Comparison of ENCODE assay signal across 8 mouse cellular contexts in genomic region chr8:121547132-121547531, GRCm38 (mm10). TPM values are rescaled to one million over a fixed set of nuclear protein-coding genes. Genes with fewer than 3 reads are reported as not detected.
DNase-seq lines count a peak whose midpoint lies in the region; ATAC-seq and TF ChIP-seq lines count a peak whose summit lies in the region.

No protein-coding gene starts in this region.

- peaks cover 31% of the 10 kb centered on the region for H3K36me3 ChIP-seq in G1E (replicated peaks)

- no peaks in the 10 kb centered on the region; the same call in 1 of the 2 replicates for H3K27me3 ChIP-seq in G1E (ENCODE audit: insufficient read depth, low read length)

- TF ChIP-seq CTCF in G1E (IDR thresholded peaks at IDR 0.05; ENCODE audit: low read depth, low read length): peak; percentile 93

- peaks cover 8% of the 10 kb centered on the region for H3K9me3 ChIP-seq in G1E (replicated peaks)

- ATAC-seq in G1E (ENCODE audit: extremely low read depth, insufficient number of reproducible peaks, low FRiP score, poor library complexity, severe bottlenecking): peak; percentile 62
- ATAC-seq in erythroblast, adult 5-6 weeks (replicated peaks; ENCODE audit: low FRiP score, poor library complexity, severe bottlenecking): peak; percentile 89

- no peaks in the 10 kb centered on the region for H3K4me1 ChIP-seq in G1E (ENCODE audit: insufficient read depth, low read depth, low read length)

- no peak overlapping the region for H3K4me3 ChIP-seq in G1E (ENCODE audit: low read depth, low read length)

- DNase-seq in G1E (ENCODE audit: low spot score): peak; percentile 65
- DNase-seq in brain, adult 2 months (ENCODE audit: low read depth, low spot score): peak; percentile 89
- peak; percentile 83 for DNase-seq in heart, postnatal 4 days
- peak; percentile 69 to 79 for DNase-seq in layer of hippocampus, adult 8-10 months (ENCODE audit: low spot score in 2 of 2)
- peak; percentile 85 for DNase-seq in lung, postnatal 14 days
- peak; percentile 80 to 83 for DNase-seq in right cerebral cortex, adult 2 months (ENCODE audit: low spot score in 2 of 2)
- peak; percentile 61 for DNase-seq in urinary bladder, postnatal 25 days (ENCODE audit: low spot score)

RNA-seq across cellular contexts. Expression of gene 1700018B08Rik, which starts 3.0 kb away (rescaled TPM):
- not detected in 2 replicates for total RNA-seq in G1E (2014; fragmentation: Nextera tagmentation)
- not detected in 2 replicates for total RNA-seq in G1E (2017)
- not detected in 2 replicates for polyA plus RNA-seq in G1E (2012)
- not detected in 2 replicates for total RNA-seq in erythroblast, adult 5-6 weeks (2015; ENCODE audit: low replicate concordance)
- total RNA-seq in erythroblast, adult 5-6 weeks (2017; ENCODE audit: low replicate concordance): not detected in 2 replicates
- total RNA-seq in heart, postnatal 4 days (2021): not detected
- not detected for total RNA-seq in layer of hippocampus, adult 8-10 months (2022)

RNA-seq across cellular contexts. Expression of gene Fbxo31, which starts 31.5 kb away (rescaled TPM):
- total RNA-seq in G1E (2014; fragmentation: Nextera tagmentation) (5.9 and 9.2 TPM in 2 replicates), G1E (2017) (4.9 and 6.0 TPM in 2 replicates)
- polyA plus RNA-seq in G1E (2012): 25.3 and 29.4 TPM in 2 replicates
- 1.0 and 7.7 TPM in 2 replicates for total RNA-seq in erythroblast, adult 5-6 weeks (2015; ENCODE audit: low replicate concordance)
- 2.5 and 4.3 TPM in 2 replicates for total RNA-seq in erythroblast, adult 5-6 weeks (2017; ENCODE audit: low replicate concordance)
- total RNA-seq in heart, postnatal 4 days (2021): 10 to 100 TPM; 13.8 to 17.3 TPM
- 100 to 1,000 TPM in 3 of 4 experiments, 10 to 100 TPM in 1; 96.9 to 103 (median 102) TPM for total RNA-seq in layer of hippocampus, adult 8-10 months (2022)

RNA-seq across cellular contexts. Expression of gene Map1lc3b, which starts 43.0 kb away (rescaled TPM):
- total RNA-seq in G1E (2014; fragmentation: Nextera tagmentation) (91.3 and 109 TPM in 2 replicates), G1E (2017) (158 and 159 TPM in 2 replicates)
- 50.6 and 54.4 TPM in 2 replicates for polyA plus RNA-seq in G1E (2012)
- total RNA-seq in erythroblast, adult 5-6 weeks (2015; ENCODE audit: low replicate concordance): 194 and 223 TPM in 2 replicates
- 274 and 282 TPM in 2 replicates for total RNA-seq in erythroblast, adult 5-6 weeks (2017; ENCODE audit: low replicate concordance)
- 100 to 1,000 TPM; 130 to 135 TPM for total RNA-seq in heart, postnatal 4 days (2021)
- total RNA-seq in layer of hippocampus, adult 8-10 months (2022): 100 to 1,000 TPM; 143 to 187 (median 172) TPM

Comparison
In these comparisons a context has a peak if more than half of its experiments do, and no peak if none do; other contexts are left out.
1. RNA of gene Fbxo31, which starts 31.5 kb away (total RNA-seq): 96.9 to 103 TPM in layer of hippocampus, adult 8-10 months; 13.8 to 17.3 TPM in heart, postnatal 4 days, 1.0 to 7.7 TPM in erythroblast, adult 5-6 weeks and 4.9 to 9.2 TPM in G1E; every median in the first group is over 4 times any median in the second.
2. Peak in every context shown above with its lines, with median percentiles within 50 percentile points of each other: DNase-seq.